Mouse (Mus musculus) limb, embryonic 14.5 days (tissue): ENCODE measurements around the gene Dmd. TPM values are rescaled to one million over a fixed set of nuclear protein-coding genes. Genes with fewer than 3 reads are reported as not detected.

Experiments used
- ATAC-seq: fragments of 200-750 bp; cut with Nextera tagmentation; 2 replicates; pipeline ENCODE4 v1.8.0; 2017; ENCODE audit warnings: low read depth, moderate number of reproducible peaks, moderate TSS enrichment; ENCODE audit not compliant: low FRiP score
- DNase-seq: peaks from one replicate; pipeline ENCODE4 v3.0.0-alpha.2; 2015; ENCODE audit warnings: low spot score
- H3K27ac ChIP-seq: fragments of 300-500 bp; sonication (generic); replicated peaks from 2 replicates; pipeline ENCODE4 v1.5.1; 2014; ENCODE audit warnings: low read depth, mild to moderate bottlenecking, low read length, moderate library complexity, mixed read lengths
- H3K27me3 ChIP-seq: fragments of 300-500 bp; sonication (generic); 2 replicates; pipeline ENCODE4 v1.6.1; 2014; ENCODE audit warnings: low read length, mixed read lengths; ENCODE audit not compliant: control insufficient read depth, insufficient read depth
- H3K36me3 ChIP-seq: fragments of 300-500 bp; sonication (generic); 2 replicates; pipeline ENCODE4 v1.6.1; 2014; ENCODE audit warnings: mild to moderate bottlenecking, low read length, moderate library complexity, mixed read lengths; ENCODE audit not compliant: control insufficient read depth, insufficient read depth
- H3K4me1 ChIP-seq: fragments of 300-500 bp; sonication (generic); 2 replicates; pipeline ENCODE4 v1.6.1; 2014; ENCODE audit warnings: antibody characterized with exemption, low read length, mixed read lengths; ENCODE audit not compliant: control insufficient read depth, insufficient read depth
- H3K4me2 ChIP-seq: fragments of 300-500 bp; sonication (generic); replicated peaks from 2 replicates; pipeline ENCODE4 v1.6.1; 2014; ENCODE audit warnings: low read depth, mild to moderate bottlenecking, low read length, moderate library complexity; ENCODE audit not compliant: severe bottlenecking
- H3K4me3 ChIP-seq: fragments of 300-500 bp; sonication (generic); replicated peaks from 2 replicates; pipeline ENCODE4 v1.5.1; 2014; ENCODE audit warnings: low read length
- H3K9ac ChIP-seq: fragments of 300-500 bp; sonication (generic); 2 replicates; pipeline ENCODE4 v1.6.1; 2014; ENCODE audit warnings: mild to moderate bottlenecking, low read depth, low read length, moderate library complexity; ENCODE audit not compliant: severe bottlenecking
- H3K9me3 ChIP-seq: fragments of 300-500 bp; sonication (generic); 2 replicates; pipeline ENCODE4 v1.6.1; 2016; ENCODE audit warnings: low read length; ENCODE audit not compliant: control insufficient read depth
- POLR2A ChIP-seq: fragments of 200-500 bp; IDR thresholded peaks from 2 replicates; pipeline ENCODE4 v1.8.0; 2012; ENCODE audit warnings: inconsistent platforms, mild to moderate bottlenecking, moderate library complexity, borderline replicate concordance; ENCODE audit not compliant: insufficient read depth, insufficient read length; ENCODE audit errors: extremely low read depth
- WGBS: fragments of 180-500 bp; shearing (Covaris S2); extraction: QIAGEN DNeasy Blood & Tissue Kit; methylation state at CpG from one replicate; pipeline ENCODE4 v1.1.7; 2014; 5-methylcytosine and 5-hydroxymethylcytosine counted together
- polyA plus RNA-seq, 2 experiments: library from polyadenylated mRNA; depleted of rRNA in 1 of 2; stranded (reverse) in 1 of 2; unstranded in 1 of 2; fragments of >200 nt; fragmentation: Nextera tagmentation in 1 of 2; extraction: Ambion mirVana in 1 of 2; gene quantifications; 2 replicates each; pipeline versions ENCODE4 v1.2.1 to v1.2.3; 2012 to 2014

Dmd gene
- polyA plus RNA-seq, 2 experiments: 16.6 to 23.0 TPM

DNA sequence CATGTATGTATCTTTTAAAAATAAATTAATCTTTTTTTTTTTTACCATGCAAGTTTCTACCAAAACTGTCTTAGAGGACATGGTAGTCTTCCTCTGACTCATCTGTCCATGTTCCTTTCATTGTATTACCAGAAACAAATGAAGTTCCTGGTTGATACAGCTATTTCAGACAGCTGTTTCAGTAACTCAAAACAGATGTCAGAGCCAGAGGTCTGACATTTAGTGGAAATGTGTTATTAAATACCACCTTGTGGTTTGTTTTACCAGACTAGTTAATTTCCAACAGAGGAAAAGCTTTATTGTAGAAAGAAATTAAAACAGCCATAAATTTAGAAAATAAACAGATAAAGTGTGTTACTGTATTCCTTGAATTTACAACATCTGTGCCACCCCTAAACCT, 2245.2 kb downstream of the Dmd start:
- Histone ChIP-seq H3K4me2 (no peak overlapping the region), H3K27me3 (0 out of 2 replicates have a peak, but pooled peaks cover 3% of the 10 kb centered on the region), H3K9me3 (no peaks in the 10 kb centered on the region), H3K36me3 (no peaks in the 10 kb centered on the region), H3K4me1 (no peaks in the 10 kb centered on the region), H3K4me3 (no peak overlapping the region), H3K27ac (no peak overlapping the region), H3K9ac (no peak overlapping the region)
- no peak for TF ChIP-seq POLR2A
- peak; percentile 3 for DNase-seq
- ATAC-seq: no peak

DNA sequence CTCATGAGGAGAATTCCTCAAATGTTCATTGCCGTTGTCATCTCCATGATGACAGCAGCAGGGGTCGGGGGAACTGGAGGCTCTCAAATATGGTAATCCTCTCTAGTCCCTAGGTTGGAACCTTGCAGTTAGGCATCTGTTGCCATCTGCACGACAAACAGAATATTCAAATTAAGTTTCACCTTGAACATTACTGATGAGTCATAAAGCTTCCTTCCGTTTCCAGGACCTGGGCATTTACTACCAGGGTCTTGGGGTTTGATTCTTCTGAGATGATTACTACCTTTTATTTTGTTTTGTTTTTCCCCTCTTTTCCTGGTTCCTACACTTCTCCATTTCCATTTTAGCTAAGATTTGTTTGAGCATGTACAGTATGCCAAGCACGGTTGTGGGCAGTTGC, 2249.0 kb downstream of the Dmd start:
- Histone ChIP-seq H3K4me1 (no peaks in the 10 kb centered on the region), H3K4me3 (no peak overlapping the region), H3K27me3 (no peaks in the 10 kb centered on the region), H3K9ac (no peak overlapping the region), H3K36me3 (no peaks in the 10 kb centered on the region), H3K4me2 (no peak overlapping the region), H3K27ac (no peak overlapping the region), H3K9me3 (no peaks in the 10 kb centered on the region)
- DNase-seq (no peak), ATAC-seq (no peak)
- TF ChIP-seq POLR2A: no peak
- WGBS: 84% methylated on average over 5 of the region's 5 CpGs

- Histone ChIP-seq H3K27me3 (no peaks in the 10 kb centered on the region), H3K36me3 (no peaks in the 10 kb centered on the region), H3K9me3 (no peaks in the 10 kb centered on the region), H3K27ac (no peak overlapping the region), H3K4me1 (no peaks in the 10 kb centered on the region), H3K4me3 (no peak overlapping the region), H3K9ac (no peak overlapping the region), H3K4me2 (no peak overlapping the region)
- WGBS: 58% methylated on average over 3 of the region's 3 CpGs
- DNase-seq (peak; percentile 16), ATAC-seq (no peak)
- TF ChIP-seq POLR2A: no peak
Observed at GRCm38 (mm10) chrX:85199398-85199797, 2250.7 kb downstream of the Dmd start.

GRCm38 (mm10) chrX:85207001-85207400, 2258.3 kb downstream of the Dmd start:
- no peak for ATAC-seq
- H3K27me3 ChIP-seq: no peaks in the 10 kb centered on the region
- no peaks in the 10 kb centered on the region for H3K9me3 ChIP-seq
- TF ChIP-seq POLR2A: no peak
- H3K36me3 ChIP-seq: no peaks in the 10 kb centered on the region
- H3K4me3 ChIP-seq: no peak overlapping the region
- no peak for DNase-seq
- H3K4me1 ChIP-seq: no peaks in the 10 kb centered on the region
- no peak overlapping the region for H3K4me2 ChIP-seq
- no peak overlapping the region for H3K9ac ChIP-seq
- 91% methylated on average over 2 of the region's 2 CpGs for WGBS
- H3K27ac ChIP-seq: no peak overlapping the region

GRCm38 (mm10) chrX:85226883-85227282, 2278.2 kb downstream of the Dmd start:
- Histone ChIP-seq H3K9ac (no peak overlapping the region), H3K4me3 (no peak overlapping the region), H3K36me3 (no peaks in the 10 kb centered on the region), H3K4me1 (no peaks in the 10 kb centered on the region), H3K27ac (no peak overlapping the region), H3K27me3 (no peaks in the 10 kb centered on the region), H3K9me3 (no peaks in the 10 kb centered on the region), H3K4me2 (no peak overlapping the region)
- no peak for TF ChIP-seq POLR2A
- no peak for DNase-seq
- no peak for ATAC-seq

GRCm38 (mm10) chrX:85249379-85249778, 2300.7 kb downstream of the Dmd start, which contains the start of gene Fthl17a:
Gene Fthl17a, plus strand, starts transcription at chrX:85249679.
- Histone ChIP-seq H3K9ac (no peak within 1 kb of the TSS), H3K27ac (no peak within 1 kb of the TSS), H3K4me2 (no peak within 1 kb of the TSS), H3K36me3 (no peaks in the 10 kb centered on the region), H3K4me3 (no peak within 1 kb of the TSS), H3K27me3 (no peaks in the 10 kb centered on the region), H3K9me3 (no peaks in the 10 kb centered on the region), H3K4me1 (no peaks in the 10 kb centered on the region)
- no peak for TF ChIP-seq POLR2A
- no peak for DNase-seq
- no peak for ATAC-seq
- 86% methylated on average over 2 of the region's 2 CpGs for WGBS
